Mouse (Mus musculus) midbrain, embryonic 14.5 days (tissue): ENCODE measurements around the gene Rps6kl1. TPM values are rescaled to one million over a fixed set of nuclear protein-coding genes. Genes with fewer than 3 reads are reported as not detected.
A peak's percentile ranks its signal among the peaks of the same experiment; 100 is the strongest.

Experiments used
- ATAC-seq: fragments of 200-750 bp; cut with Nextera tagmentation; 2 replicates; pipeline ENCODE4 v1.8.0; 2017; ENCODE audit warnings: moderate number of reproducible peaks, moderate library complexity; ENCODE audit not compliant: low FRiP score, low TSS enrichment
- DNase-seq: peaks from one replicate; pipeline ENCODE4 v3.0.0-alpha.2; 2015
- H3K27ac ChIP-seq: fragments of 300-500 bp; sonication (generic); replicated peaks from 2 replicates; pipeline ENCODE4 v1.5.1; 2014; ENCODE audit warnings: mild to moderate bottlenecking, low read depth, low read length, moderate library complexity
- H3K27me3 ChIP-seq: fragments of 300-500 bp; sonication (generic); 2 replicates; pipeline ENCODE4 v1.6.1; 2014; ENCODE audit warnings: low read length, control low read depth, mixed read lengths; ENCODE audit not compliant: control insufficient read depth, insufficient read depth
- H3K36me3 ChIP-seq: fragments of 300-500 bp; sonication (generic); 2 replicates; pipeline ENCODE4 v1.6.1; 2014; ENCODE audit warnings: low read length, control low read depth; ENCODE audit not compliant: control insufficient read depth, insufficient read depth
- H3K4me1 ChIP-seq: fragments of 300-500 bp; sonication (generic); 2 replicates; pipeline ENCODE4 v1.6.1; 2014; ENCODE audit warnings: mild to moderate bottlenecking, antibody characterized with exemption, low read length, control low read depth; ENCODE audit not compliant: control insufficient read depth, insufficient read depth
- H3K4me2 ChIP-seq: fragments of 300-500 bp; sonication (generic); 2 replicates; pipeline ENCODE4 v1.6.1; 2014; ENCODE audit warnings: mild to moderate bottlenecking, low read length, moderate library complexity
- H3K4me3 ChIP-seq: fragments of 300-500 bp; sonication (generic); replicated peaks from 2 replicates; pipeline ENCODE4 v1.5.1; 2014; ENCODE audit warnings: low read depth, low read length
- H3K9ac ChIP-seq: fragments of 300-500 bp; sonication (generic); replicated peaks from 2 replicates; pipeline ENCODE4 v1.6.1; 2014; ENCODE audit warnings: mild to moderate bottlenecking, low read length, moderate library complexity
- H3K9me3 ChIP-seq: fragments of 300-500 bp; sonication (generic); 2 replicates; pipeline ENCODE4 v1.6.1; 2016; ENCODE audit warnings: low read length, control low read depth, mixed read lengths; ENCODE audit not compliant: control insufficient read depth
- WGBS: fragments of 180-500 bp; shearing (Covaris S2); extraction: QIAGEN DNeasy Blood & Tissue Kit; methylation state at CpG from one replicate; pipeline ENCODE4 v1.1.7; 2014; 5-methylcytosine and 5-hydroxymethylcytosine counted together
- polyA plus RNA-seq: library from polyadenylated mRNA; unstranded; fragments of >200 nt; fragmentation: Nextera tagmentation; extraction: Ambion mirVana; gene quantifications from 2 replicates; pipeline ENCODE4 v1.2.1, GENCODE M21; 2014

The Rps6kl1 gene
- polyA plus RNA-seq, 1 experiment from 2014 or later = 22.2 TPM

DNA sequence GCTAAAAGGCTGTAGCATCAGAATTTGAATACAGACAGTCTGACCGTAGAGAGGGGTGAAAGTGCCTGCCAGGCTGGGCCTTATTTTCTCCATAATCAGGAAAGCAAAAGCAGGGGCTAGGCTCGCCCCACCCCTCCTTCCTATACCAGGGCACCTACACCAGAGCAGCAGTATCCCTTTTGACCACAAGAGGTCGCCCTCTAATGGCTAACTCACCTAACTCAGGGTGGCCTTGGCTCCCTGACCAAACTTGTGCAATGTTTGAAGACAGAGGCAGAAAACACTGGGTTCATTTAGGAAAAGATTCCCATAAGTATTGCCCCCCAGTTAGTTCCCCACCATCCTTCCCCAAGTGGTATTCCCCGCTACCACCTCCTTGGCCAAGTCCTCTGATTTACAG is 8.3 kb downstream of the Rps6kl1 start:
- Histone ChIP-seq H3K36me3 (peaks cover 20% of the 10 kb centered on the region), H3K27ac (no peak overlapping the region), H3K4me1 (no peaks in the 10 kb centered on the region), H3K27me3 (no peaks in the 10 kb centered on the region), H3K9ac (no peak overlapping the region), H3K4me2 (no peak overlapping the region), H3K4me3 (no peak overlapping the region), H3K9me3 (no peaks in the 10 kb centered on the region)
- ATAC-seq = peak; percentile 70
- WGBS = 16% methylated on average over 4 of the region's 4 CpGs
- peak; percentile 91 for DNase-seq

DNA sequence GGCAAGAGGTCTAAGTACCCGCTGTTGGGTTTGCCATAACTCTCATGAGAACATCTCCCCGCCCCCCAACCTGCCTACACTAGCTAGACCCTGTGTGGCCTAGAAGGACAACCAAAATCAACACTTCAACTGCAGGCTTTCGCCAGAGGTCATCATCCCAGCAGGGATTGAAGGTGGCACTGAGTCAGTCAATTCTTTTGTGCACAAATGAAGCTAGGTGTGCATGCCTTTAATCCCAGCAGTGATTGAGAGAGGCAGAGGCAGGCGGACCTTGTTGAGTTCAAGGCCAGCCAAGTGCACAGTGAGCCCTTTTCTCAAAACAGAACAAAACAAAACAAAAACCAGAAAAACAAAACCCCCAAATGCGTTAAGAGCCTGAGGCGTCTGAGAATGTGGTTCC is 10.0 kb downstream of the Rps6kl1 start:
- DNase-seq (no peak), ATAC-seq (no peak)
- H3K9ac ChIP-seq = no peak overlapping the region
- peaks cover 28% of the 10 kb centered on the region for H3K36me3 ChIP-seq
- 81% methylated on average over 6 of the region's 6 CpGs for WGBS
- H3K4me1 ChIP-seq = no peaks in the 10 kb centered on the region
- no peak overlapping the region for H3K4me2 ChIP-seq
- no peaks in the 10 kb centered on the region for H3K9me3 ChIP-seq
- H3K27ac ChIP-seq = no peak overlapping the region
- H3K4me3 ChIP-seq = no peak overlapping the region
- no peaks in the 10 kb centered on the region for H3K27me3 ChIP-seq

DNA sequence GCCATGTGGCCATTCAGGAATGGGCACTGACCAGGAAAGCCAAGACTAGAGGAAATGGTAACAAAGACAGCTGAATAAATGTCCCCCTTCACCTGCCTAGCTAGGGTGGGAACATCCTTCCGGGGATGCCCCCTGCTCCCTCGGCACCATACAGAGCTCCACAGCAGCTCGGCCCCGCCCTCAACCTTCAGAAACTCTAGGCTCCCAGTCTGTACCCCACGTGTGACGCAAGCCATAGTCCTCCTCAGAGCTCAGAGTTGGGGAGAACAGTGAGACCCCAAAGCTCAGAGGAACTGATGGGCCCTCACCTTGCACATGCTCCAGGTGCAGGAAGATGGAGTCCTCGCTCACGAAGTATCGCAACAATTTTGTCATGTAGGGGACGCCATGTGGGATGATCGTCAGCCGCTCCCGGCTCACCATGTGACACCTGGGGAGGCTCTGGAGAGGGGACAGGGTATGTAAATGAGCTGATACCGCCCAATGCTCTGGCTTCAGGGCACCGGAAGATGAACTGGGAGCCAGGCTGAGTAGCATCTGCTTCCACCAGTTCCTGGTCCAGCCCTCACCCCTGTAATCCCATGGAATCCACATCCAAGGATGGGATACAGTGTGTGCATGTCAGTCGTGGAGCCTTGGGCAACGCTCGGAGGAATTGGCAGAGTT is 10.9 kb downstream of the Rps6kl1 start:
- H3K4me2 ChIP-seq = no peak overlapping the region
- no peak overlapping the region for H3K4me3 ChIP-seq
- no peak for DNase-seq
- H3K4me1 ChIP-seq = no peaks in the 10 kb centered on the region
- H3K36me3 ChIP-seq = peaks cover 37% of the 10 kb centered on the region
- H3K9me3 ChIP-seq = no peaks in the 10 kb centered on the region
- no peak overlapping the region for H3K9ac ChIP-seq
- 52% methylated on average over 18 of the region's 18 CpGs for WGBS
- ATAC-seq = no peak
- no peak overlapping the region for H3K27ac ChIP-seq
- no peaks in the 10 kb centered on the region for H3K27me3 ChIP-seq

- no peak overlapping the region for H3K27ac ChIP-seq
- ATAC-seq (no peak), DNase-seq (no peak)
- no peak overlapping the region for H3K9ac ChIP-seq
- H3K4me2 ChIP-seq = no peak overlapping the region
- no peak overlapping the region for H3K4me3 ChIP-seq
- peaks cover 63% of the 10 kb centered on the region for H3K36me3 ChIP-seq
- H3K27me3 ChIP-seq = no peaks in the 10 kb centered on the region
- no peaks in the 10 kb centered on the region for H3K4me1 ChIP-seq
- WGBS = 71% methylated on average over 4 of the region's 4 CpGs
- no peaks in the 10 kb centered on the region for H3K9me3 ChIP-seq
Measured at GRCm38 (mm10) chr12:85136627-85137026, 14.4 kb downstream of the Rps6kl1 start.

DNA sequence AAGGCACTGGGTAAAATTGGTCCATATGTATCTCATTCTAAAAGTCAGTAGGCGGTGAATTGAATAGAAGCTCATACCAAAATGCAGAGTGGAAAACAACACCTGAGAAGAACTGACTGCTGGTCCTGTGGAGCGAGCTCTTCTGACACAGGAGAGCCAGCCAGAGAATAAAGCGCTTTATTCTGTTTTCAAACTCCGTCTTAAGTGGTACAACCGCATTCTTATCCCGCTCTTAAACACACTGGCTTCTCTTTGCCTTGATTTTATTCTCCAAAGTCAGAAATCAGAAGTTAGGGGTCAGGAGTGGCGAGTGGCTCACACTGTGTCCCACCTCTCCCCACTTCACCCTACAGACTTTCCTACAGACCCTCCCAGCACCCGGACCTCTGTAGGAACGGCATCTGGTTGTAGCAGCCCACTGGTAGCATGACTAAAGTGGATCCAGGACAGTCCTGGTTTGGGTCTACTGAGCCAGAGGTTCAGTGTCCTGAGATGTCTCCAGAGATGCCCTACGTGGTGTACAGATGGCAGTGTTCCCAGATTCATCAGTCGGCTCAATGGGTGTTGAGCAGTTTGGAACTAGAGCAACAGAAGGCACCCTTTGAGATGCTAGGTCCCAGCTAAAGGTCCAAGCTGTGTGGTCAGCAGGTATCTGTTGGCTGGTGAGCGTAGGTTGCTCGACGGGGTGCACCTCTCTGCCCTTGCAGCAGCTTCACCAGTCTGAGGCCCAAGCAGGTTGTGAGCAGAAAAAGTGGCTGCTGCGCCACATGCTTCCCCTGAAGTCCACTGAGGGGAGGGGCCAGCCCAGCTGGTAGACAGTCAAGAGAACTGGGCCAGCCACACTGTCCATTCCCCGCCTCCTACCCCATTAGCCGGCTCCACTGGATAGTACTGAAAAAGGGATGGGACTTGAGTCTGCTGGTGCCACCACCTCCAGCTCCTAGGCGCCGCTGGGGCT is 15.3 kb downstream of the Rps6kl1 start:
- no peak for DNase-seq
- Histone ChIP-seq H3K9ac (no peak overlapping the region), H3K27me3 (no peaks in the 10 kb centered on the region), H3K9me3 (no peaks in the 10 kb centered on the region), H3K4me2 (no peak overlapping the region), H3K4me1 (no peaks in the 10 kb centered on the region), H3K4me3 (no peak overlapping the region), H3K27ac (no peak overlapping the region), H3K36me3 (peaks cover 72% of the 10 kb centered on the region)
- 84% methylated on average over 19 of the region's 19 CpGs for WGBS
- ATAC-seq = no peak

- no peaks in the 10 kb centered on the region for H3K9me3 ChIP-seq
- no peaks in the 10 kb centered on the region for H3K4me1 ChIP-seq
- ATAC-seq (no peak), DNase-seq (no peak)
- no peak overlapping the region for H3K4me3 ChIP-seq
- H3K36me3 ChIP-seq = peaks cover 81% of the 10 kb centered on the region
- 94% methylated on average over 8 of the region's 8 CpGs for WGBS
- H3K4me2 ChIP-seq = no peak overlapping the region
- no peak overlapping the region for H3K9ac ChIP-seq
- no peak overlapping the region for H3K27ac ChIP-seq
- no peaks in the 10 kb centered on the region for H3K27me3 ChIP-seq
Measured at GRCm38 (mm10) chr12:85134043-85134794, 16.8 kb downstream of the Rps6kl1 start.

DNA sequence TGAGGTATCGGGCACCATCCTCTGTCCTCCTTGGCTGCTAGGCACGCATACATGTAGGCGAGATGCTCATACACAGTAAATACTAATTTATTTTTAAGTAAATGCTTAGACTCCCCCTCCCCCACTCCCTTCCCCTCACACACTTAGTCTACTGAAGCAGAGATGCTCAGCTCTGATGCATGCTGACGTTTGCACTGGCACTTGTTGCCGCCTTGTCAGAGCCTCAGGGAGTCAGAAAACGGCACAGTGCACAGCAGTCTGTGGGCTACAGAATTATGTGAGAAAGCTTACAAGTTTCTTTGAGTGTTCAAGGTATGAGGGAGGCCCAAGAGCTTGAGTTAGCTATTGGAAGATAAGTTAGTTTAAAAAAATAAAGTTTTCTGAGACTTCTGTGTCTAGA is 19.7 kb downstream of the Rps6kl1 start:
- Histone ChIP-seq H3K27ac (no peak overlapping the region), H3K4me1 (no peaks in the 10 kb centered on the region)

GRCm38 (mm10) chr12:85129426-85129978 is 21.6 kb downstream of the Rps6kl1 start:
- DNase-seq = no peak
- H3K4me1 ChIP-seq = no peaks in the 10 kb centered on the region
- WGBS = 95% methylated on average over 9 of the region's 9 CpGs

More for the DNA sequence above, 19.7 kb downstream of the Rps6kl1 start:
- no peak overlapping the region for H3K4me2 ChIP-seq
- peaks cover 92% of the 10 kb centered on the region for H3K36me3 ChIP-seq
- no peak overlapping the region for H3K9ac ChIP-seq
- ATAC-seq (no peak), DNase-seq (no peak)
- no peaks in the 10 kb centered on the region for H3K27me3 ChIP-seq
- no peak overlapping the region for H3K4me3 ChIP-seq
- no peaks in the 10 kb centered on the region for H3K9me3 ChIP-seq
- 89% methylated on average over 6 of the region's 6 CpGs for WGBS

More at GRCm38 (mm10) chr12:85129426-85129978, 21.6 kb downstream of the Rps6kl1 start:
- Histone ChIP-seq H3K9ac (no peak overlapping the region), H3K27ac (no peak overlapping the region), H3K36me3 (peaks cover 91% of the 10 kb centered on the region), H3K4me3 (no peak overlapping the region), H3K4me2 (no peak overlapping the region), H3K27me3 (no peaks in the 10 kb centered on the region), H3K9me3 (no peaks in the 10 kb centered on the region)
- no peak for ATAC-seq
